Mouse (Mus musculus) midbrain, postnatal 0 days (tissue): ENCODE results near the gene Slc8a1. TPM values are rescaled to one million over a fixed set of nuclear protein-coding genes. Genes with fewer than 3 reads are reported as not detected.

Source experiments
- ATAC-seq: fragments of 200-750 bp; cut with Nextera tagmentation; 2 replicates; pipeline ENCODE4 v1.8.0; 2017; ENCODE audit warnings: moderate number of reproducible peaks, mild to moderate bottlenecking, moderate TSS enrichment, moderate library complexity; ENCODE audit not compliant: low FRiP score
- DNase-seq: peaks from one replicate; pipeline ENCODE4 v3.0.0-alpha.2; 2015; ENCODE audit warnings: low spot score
- H3K27ac ChIP-seq: fragments of 300-500 bp; sonication (generic); 2 replicates; pipeline ENCODE4 v1.5.1; 2014; ENCODE audit warnings: low read depth, mild to moderate bottlenecking, low read length, mixed read lengths
- H3K27me3 ChIP-seq: fragments of 300-500 bp; sonication (generic); 2 replicates; pipeline ENCODE4 v1.6.1; 2014; ENCODE audit warnings: low read length, control low read depth, mixed read lengths; ENCODE audit not compliant: insufficient read depth
- H3K36me3 ChIP-seq: fragments of 300-500 bp; sonication (generic); 2 replicates; pipeline ENCODE4 v1.6.1; 2014; ENCODE audit warnings: low read length, control low read depth, mixed read lengths; ENCODE audit not compliant: insufficient read depth
- H3K4me1 ChIP-seq: fragments of 300-500 bp; sonication (generic); 2 replicates; pipeline ENCODE4 v1.6.1; 2014; ENCODE audit warnings: mild to moderate bottlenecking, control low read depth, antibody characterized with exemption, low read length, mixed read lengths; ENCODE audit not compliant: insufficient read depth
- H3K4me2 ChIP-seq: fragments of 300-500 bp; sonication (generic); 2 replicates; pipeline ENCODE4 v1.6.1; 2014; ENCODE audit warnings: low read depth, mild to moderate bottlenecking, low read length, mixed read lengths; ENCODE audit not compliant: poor library complexity, severe bottlenecking
- H3K4me3 ChIP-seq: fragments of 300-500 bp; sonication (generic); 2 replicates; pipeline ENCODE4 v1.5.1; 2014; ENCODE audit warnings: low read depth, mild to moderate bottlenecking, low read length, moderate library complexity
- H3K9ac ChIP-seq: fragments of 300-500 bp; sonication (generic); replicated peaks from 2 replicates; pipeline ENCODE4 v1.6.1; 2014; ENCODE audit warnings: mild to moderate bottlenecking, low read length, moderate library complexity, mixed read lengths; ENCODE audit not compliant: poor library complexity, severe bottlenecking
- H3K9me3 ChIP-seq: fragments of 300-500 bp; sonication (generic); 2 replicates; pipeline ENCODE4 v1.6.1; 2016; ENCODE audit warnings: low read length, control low read depth
- CTCF ChIP-seq: IDR thresholded peaks from 2 replicates; pipeline ENCODE4 v1.5.1; 2016; ENCODE audit warnings: antibody characterized with exemption, mild to moderate bottlenecking
- WGBS: fragments of 180-500 bp; shearing (Covaris S2); extraction: QIAGEN DNeasy Blood & Tissue Kit; methylation state at CpG from one replicate; pipeline ENCODE4 v1.1.7; 2014; 5-methylcytosine and 5-hydroxymethylcytosine counted together
- polyA plus RNA-seq: library from polyadenylated mRNA; unstranded; fragments of >200 nt; fragmentation: Nextera tagmentation; extraction: Ambion mirVana; gene quantifications from 2 replicates; pipeline ENCODE4 v1.2.1, GENCODE M21; 2015
- total RNA-seq: library from RNA; depleted of rRNA; stranded (reverse); fragments of >200 nt; gene quantifications from 2 replicates; pipeline ENCODE4 v1.2.3, GENCODE M21; 2014

The Slc8a1 gene
- total and polyA plus RNA-seq, 2 experiments from 2014 or later = 17.9 to 123 TPM

DNA sequence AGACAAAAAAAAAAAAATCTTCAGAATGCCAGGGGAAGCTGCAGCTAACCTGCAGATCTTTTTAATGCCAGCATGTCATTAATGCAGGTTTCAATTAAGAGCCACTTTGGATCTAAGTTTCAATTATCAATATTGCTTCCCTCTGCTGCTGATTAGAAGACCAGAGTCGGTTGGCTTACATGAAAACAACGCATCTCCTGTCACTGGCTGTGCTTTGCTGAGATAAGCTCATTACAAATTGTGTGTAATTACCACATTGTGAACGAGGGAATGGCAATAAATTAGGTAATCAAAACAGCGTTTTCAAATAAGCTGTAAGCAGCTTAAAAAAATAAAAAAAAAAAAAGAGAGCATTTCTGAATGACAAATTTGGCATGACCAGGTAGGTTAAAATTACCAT lies 258.4 kb downstream of the Slc8a1 start:
- WGBS = 42% methylated on average over 4 of the region's 4 CpGs
- H3K9ac ChIP-seq = no peak overlapping the region
- no peak overlapping the region for H3K4me3 ChIP-seq
- H3K27me3 ChIP-seq = no peaks in the 10 kb centered on the region
- no peak overlapping the region for H3K27ac ChIP-seq
- ATAC-seq = no peak
- no peak for TF ChIP-seq CTCF
- H3K9me3 ChIP-seq = no peaks in the 10 kb centered on the region
- H3K4me1 ChIP-seq = 0 out of 2 replicates have a peak, but pooled peaks cover 6% of the 10 kb centered on the region
- H3K36me3 ChIP-seq = no peaks in the 10 kb centered on the region
- DNase-seq = peak; percentile 26
- no peak overlapping the region for H3K4me2 ChIP-seq

DNA sequence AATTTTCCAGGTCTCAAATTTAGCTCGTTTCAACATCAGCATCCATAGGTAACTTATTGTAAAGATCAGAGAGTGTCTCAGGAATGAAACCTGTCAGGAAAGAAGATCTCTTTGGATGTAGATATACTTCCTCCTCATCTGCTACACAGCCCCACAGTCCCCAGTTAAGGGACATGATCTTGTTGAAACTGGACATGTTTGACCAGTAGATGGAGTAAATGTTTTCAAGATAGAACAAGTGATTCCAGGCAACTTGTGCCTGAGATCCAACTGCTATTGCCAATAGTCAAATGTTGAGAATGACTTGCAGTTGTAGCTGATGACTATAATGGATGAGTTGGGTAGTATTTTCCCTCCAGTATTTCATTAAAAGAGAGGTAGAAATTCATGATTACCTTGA lies 260.8 kb downstream of the Slc8a1 start:
- H3K4me3 ChIP-seq = no peak overlapping the region
- DNase-seq = no peak
- H3K4me2 ChIP-seq = no peak overlapping the region
- no peaks in the 10 kb centered on the region for H3K27me3 ChIP-seq
- no peaks in the 10 kb centered on the region for H3K36me3 ChIP-seq
- no peak overlapping the region for H3K9ac ChIP-seq
- H3K9me3 ChIP-seq = no peaks in the 10 kb centered on the region
- WGBS = 74% methylated on average over 1 of the region's 1 CpGs
- no peak for ATAC-seq
- H3K27ac ChIP-seq = no peak overlapping the region
- TF ChIP-seq CTCF = peak; percentile 33; the same call in 1 of the 2 replicates
- 0 out of 2 replicates have a peak, but pooled peaks cover 6% of the 10 kb centered on the region for H3K4me1 ChIP-seq

DNA sequence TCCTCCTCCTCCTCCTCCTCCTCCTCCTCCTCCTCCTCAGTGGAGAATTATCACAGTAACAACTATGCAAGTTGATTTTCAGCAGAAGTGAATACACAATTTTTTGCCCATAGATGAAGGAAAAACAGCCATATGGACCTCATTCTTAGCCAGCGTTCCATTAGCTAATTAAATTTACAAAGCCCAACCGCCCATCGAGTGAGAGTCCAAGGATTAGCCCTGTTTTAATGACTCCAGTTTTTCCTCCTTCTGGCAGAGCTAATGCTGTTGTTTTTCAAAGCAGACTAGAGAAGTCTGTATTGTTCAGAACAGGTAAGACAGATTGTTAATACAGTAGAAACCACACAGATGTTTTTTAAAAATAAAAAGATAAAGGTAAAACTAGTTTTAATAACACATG lies 264.8 kb downstream of the Slc8a1 start:
- H3K36me3 ChIP-seq = no peaks in the 10 kb centered on the region
- H3K4me2 ChIP-seq = no peak overlapping the region
- H3K4me1 ChIP-seq = no peaks in the 10 kb centered on the region
- no peak for TF ChIP-seq CTCF
- H3K4me3 ChIP-seq = no peak overlapping the region
- ATAC-seq (no peak), DNase-seq (peak; percentile 39)
- H3K9me3 ChIP-seq = no peaks in the 10 kb centered on the region
- H3K27ac ChIP-seq = no peak overlapping the region
- H3K27me3 ChIP-seq = no peaks in the 10 kb centered on the region
- H3K9ac ChIP-seq = no peak overlapping the region
- 53% methylated on average over 3 of the region's 3 CpGs for WGBS

DNA sequence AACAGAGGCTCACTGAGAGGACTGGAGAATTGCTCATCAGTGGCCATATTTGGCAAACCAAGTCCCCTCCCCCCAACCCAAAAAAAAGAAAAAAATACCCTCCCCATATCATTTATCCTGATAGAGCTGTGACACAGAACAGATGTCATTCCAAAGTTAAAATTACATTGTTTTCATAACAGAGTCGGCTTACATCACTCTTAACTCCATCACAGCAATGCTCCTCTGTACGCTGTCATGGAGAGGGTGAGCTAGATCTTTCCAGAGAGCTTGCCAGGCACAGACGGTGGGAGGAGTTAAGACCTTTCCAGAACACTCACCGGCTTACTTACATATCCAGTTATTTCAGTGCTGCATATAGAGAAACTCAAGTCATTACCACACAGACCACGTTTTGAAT lies 269.2 kb downstream of the Slc8a1 start:
- Histone ChIP-seq H3K4me1 (no peaks in the 10 kb centered on the region), H3K4me2 (no peak overlapping the region), H3K36me3 (no peaks in the 10 kb centered on the region), H3K4me3 (no peak overlapping the region), H3K27ac (no peak overlapping the region), H3K27me3 (no peaks in the 10 kb centered on the region), H3K9me3 (no peaks in the 10 kb centered on the region), H3K9ac (no peak overlapping the region)
- no peak for DNase-seq
- no peak for ATAC-seq
- WGBS = 87% methylated on average over 5 of the region's 5 CpGs
- no peak for TF ChIP-seq CTCF

DNA sequence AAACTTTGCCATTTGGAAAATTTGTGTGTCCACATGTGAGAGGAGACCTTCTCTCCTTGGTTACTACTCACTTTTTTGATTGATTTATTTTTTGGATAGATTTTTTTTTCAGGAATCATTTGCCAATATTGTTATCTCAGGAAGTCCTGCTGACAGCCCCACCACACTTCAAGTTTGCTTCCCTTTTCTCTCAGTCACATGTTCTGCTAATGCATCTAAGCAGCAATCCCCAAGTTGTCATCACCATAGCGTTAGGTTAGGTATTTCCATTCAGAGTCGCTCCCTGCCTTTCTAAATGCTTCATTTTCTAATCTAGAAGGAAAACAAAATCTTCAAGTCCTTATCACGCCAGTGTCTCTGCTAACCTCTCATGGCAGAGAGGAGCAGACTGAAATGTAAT lies 278.8 kb downstream of the Slc8a1 start:
- Histone ChIP-seq H3K27ac (no peak overlapping the region), H3K4me3 (no peak overlapping the region), H3K4me1 (no peaks in the 10 kb centered on the region), H3K4me2 (no peak overlapping the region), H3K27me3 (no peaks in the 10 kb centered on the region), H3K36me3 (no peaks in the 10 kb centered on the region), H3K9me3 (no peaks in the 10 kb centered on the region), H3K9ac (no peak overlapping the region)
- TF ChIP-seq CTCF = no peak
- WGBS = 81% methylated on average over 3 of the region's 3 CpGs
- DNase-seq (no peak), ATAC-seq (no peak)

DNA sequence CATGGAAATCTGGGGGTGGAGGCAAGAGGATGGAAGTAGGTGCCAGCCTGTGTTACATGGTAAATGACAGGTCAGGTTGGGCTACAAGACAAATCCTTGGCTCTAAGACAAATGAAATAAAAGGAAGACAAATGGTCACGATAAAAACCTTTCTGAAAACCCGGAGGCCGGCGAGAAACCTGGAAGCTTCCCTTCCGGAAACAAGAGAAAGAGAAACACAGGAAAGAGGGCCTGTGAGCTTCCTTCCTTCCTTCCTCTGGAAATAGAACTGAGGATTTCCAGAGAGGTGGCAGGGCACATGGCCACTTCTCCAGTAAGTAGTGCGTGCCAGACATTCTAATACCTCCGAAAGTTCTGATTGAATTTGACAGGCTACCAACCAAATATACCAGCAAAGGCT lies 282.2 kb downstream of the Slc8a1 start:
- H3K4me2 ChIP-seq = no peak overlapping the region
- no peak overlapping the region for H3K27ac ChIP-seq
- DNase-seq = no peak
- no peaks in the 10 kb centered on the region for H3K36me3 ChIP-seq
- H3K27me3 ChIP-seq = no peaks in the 10 kb centered on the region
- ATAC-seq = no peak
- H3K4me1 ChIP-seq = no peaks in the 10 kb centered on the region
- H3K9me3 ChIP-seq = no peaks in the 10 kb centered on the region
- H3K9ac ChIP-seq = no peak overlapping the region
- no peak overlapping the region for H3K4me3 ChIP-seq
- TF ChIP-seq CTCF = no peak
- WGBS = 85% methylated on average over 7 of the region's 7 CpGs
